Mouse (Mus musculus) right cerebral cortex, postnatal 36 days (tissue): ENCODE data around the gene Agk.

Experiments used
- DNase-seq, 2 experiments: peaks; one replicate each; pipeline ENCODE4 v3.0.0; 2022; ENCODE audit warnings: low spot score in 2 of 2, mixed read lengths in 1 of 2

Agk gene

DNA sequence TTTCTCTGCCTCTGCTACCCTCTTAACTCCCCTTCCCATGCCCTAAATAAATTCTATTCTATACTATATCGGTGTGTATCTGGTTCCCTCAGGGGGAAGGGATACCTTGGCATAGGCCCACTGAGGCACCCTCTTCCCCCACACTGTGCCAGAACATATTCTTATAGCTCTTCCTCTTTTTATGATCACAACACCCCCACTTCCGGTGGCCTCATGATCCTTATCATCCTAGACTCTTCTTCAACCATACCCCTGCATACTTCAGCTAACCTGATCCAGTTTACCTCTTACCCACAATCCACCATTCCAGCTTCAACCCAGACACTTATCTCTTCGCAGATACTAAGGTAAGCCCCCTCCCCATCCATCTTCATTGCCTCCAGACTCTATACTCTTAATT is 86.1 kb downstream of the Agk start:
- DNase-seq, result no peak

DNA sequence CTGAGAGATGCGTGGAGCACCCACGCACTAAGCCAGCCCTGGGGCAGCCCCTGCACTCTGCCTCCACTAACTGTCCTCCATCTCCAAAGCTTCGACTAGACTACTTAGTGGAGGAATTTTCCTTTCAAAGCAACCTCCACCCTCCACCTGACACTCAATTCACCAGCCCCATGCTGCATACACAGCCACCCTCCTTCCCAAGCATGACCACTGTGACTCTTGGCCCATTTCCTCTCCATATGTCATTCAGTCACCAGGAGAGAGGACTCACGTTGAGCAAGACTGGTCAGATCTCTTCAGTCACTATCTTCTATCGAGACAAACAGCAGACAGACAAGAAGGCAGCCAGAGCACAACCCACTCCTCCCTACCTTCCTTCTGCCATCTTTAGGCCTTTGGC is 88.1 kb downstream of the Agk start:
- no peak for DNase-seq

DNA sequence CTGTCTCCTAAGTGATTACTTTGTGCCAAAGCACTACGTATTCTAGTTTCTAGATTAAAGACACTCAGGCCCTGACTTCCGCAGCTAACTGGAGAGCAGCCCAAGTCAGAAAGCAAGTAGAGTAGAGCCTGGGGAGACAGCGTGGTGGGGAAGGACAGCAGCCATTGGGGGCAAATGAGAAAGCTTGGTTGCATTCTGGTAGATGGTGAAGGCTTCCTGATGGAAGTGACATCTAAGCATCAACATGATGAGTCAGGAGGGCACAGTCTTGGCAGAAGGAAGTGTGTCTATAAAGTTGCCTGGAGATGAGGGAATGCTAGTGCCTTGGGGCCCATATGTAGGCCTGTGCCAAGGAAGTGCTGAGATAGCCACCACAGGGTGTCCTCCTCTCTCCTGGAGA is 88.6 kb downstream of the Agk start:
- DNase-seq, result no peak

DNA sequence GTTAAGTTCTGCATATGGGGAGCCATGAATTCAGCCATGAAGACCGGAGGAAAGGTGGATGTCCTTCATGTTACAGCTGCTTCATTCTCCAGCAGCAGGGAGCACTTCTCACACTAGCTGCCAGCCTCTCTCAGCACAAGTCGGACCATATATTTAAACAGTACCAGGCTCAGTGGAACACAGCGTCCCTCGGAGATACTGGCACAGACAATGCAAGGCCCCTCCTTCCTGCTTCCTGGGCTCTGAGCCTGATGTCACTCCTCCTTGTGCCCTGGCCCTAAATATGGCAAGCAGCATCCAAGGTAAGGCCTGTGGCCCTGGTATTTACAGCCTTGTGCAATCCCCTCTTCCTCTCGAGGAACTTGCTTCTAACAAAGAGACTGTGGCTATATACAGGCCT is 90.8 kb downstream of the Agk start:
- no peak for DNase-seq

DNA sequence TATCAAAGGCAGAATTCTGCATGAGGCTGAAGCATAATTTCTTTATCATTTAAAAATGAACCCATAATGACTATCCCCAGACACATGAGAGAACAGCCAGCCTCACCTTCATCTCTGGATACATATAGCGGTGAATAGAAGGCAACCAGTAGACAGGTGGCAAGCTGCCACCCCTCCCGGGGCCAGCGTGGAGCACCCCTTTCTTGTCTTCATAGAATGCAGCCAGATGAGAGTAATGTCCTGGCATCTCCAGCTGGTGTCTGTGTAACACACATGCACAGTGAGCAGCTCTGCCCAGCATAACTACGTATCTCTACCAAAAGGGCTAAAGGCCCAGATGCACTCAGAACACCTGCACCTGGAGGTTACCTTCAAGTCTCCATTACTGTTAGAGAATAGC is 93.4 kb downstream of the Agk start:
- no peak for DNase-seq

DNA sequence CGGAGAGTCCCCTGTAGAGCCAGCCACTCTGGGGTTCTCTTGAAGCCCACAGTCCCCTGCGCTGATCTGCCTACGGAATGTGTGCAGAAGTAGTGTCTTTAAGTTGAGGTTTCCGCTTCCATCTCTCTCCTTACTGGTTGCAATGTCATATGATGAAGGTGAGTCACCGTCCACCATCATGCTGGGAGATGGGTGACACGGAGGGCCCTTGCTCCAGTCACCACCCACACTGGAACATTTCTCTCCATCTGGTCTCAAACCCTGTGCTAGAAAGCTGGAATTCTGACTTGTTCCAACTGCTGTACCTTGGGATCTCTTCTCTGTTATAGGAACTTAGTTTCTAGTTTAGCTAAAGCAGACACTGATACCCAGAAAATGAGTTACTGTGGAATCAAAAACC is 96.1 kb downstream of the Agk start:
- DNase-seq, result no peak

DNA sequence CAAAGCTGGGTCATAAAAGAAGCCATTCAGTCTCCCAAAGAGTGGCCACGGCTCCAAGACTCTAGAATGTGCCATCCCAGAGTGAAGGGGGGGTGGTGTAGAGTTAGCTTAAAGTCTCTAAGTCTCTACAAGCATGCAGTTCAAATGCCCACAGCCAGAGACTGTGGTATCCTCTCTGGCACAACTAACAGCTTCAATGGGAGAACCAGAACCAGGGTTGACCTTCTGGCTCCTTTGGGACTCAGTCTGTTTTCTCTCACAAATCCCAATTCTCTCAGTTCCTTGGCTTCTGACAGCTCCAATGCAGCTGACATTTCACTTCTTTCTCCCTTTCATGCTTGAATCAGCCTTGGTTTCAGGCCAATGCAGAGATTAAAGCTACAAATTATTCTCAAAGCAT is 98.0 kb downstream of the Agk start:
- no peak for DNase-seq

DNA sequence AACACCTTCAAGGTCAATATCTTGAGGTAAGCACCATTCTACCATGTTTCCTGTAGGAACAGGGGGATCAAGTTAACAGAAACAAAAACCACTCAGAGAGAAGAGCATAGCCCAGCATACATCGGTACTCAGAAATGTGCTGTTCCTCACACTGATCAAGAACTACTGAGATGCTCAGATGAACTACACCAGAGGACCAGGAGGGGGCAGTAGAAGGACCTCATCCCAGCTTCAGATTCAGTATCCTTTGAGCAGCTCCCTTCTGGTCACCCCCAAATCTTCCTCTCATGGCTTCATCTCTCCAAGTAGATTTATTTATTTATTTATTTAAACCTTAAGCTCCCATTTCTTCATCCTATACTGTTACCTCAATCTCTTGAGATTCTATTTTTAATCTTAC is 98.8 kb downstream of the Agk start:
- no peak for DNase-seq

DNA sequence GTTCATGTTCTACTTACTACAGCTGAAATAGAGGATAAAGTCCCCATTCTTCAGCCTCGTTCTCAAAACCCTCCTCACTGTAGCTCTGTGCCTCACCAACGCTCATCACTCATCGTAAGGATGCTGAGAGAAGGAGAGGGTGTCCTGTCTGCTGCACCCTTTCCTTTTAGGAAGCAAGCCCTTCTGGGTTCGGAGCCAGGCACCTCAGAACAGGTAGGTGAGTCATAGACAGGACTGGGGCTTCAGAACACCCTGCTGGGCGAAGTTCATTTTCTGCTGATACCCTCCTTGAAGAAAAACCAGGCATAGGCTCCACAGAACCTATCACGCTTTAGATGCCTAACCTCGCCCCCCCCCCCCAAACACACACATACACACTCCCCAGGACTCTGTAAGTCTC is 102.5 kb downstream of the Agk start:
- no peak for DNase-seq

DNA sequence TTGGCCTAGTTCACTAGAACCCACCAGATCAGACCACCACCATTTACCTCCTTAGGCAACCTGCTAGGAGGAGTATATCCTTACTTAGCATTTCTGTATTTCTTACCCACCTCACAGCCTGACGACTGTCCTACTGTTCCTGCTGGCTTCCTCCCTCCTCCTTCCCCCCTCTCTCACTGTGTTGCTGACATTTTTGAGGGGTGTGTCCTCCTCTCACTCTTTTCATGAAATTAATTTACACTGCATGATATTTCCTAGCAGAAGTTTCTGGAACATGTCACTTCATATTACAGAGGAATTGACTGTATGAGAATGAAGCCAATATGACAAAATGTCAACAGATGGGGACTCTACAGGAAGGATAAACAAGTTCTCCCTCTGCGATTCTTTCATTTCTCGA is 103.7 kb downstream of the Agk start:
- DNase-seq, result no peak

DNA sequence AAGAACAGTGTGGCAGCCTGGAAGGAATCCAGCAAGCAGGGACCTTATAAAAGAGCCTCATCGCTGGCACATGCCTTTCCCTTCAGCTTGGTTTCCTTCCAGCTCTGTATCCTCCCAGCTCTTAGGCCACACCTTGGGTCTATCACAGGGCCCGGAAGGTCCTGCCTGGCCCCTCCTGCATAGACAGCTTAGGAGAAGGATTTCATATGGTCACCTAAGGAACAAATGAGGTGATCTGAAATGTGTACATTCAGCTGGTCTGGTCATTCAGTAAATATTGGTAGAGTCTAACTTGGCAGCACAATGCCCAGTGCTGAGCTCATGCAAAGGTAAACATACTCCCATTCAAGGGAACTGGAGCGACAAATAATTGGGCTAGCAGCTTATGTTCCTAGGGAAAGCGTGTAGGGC is 104.6 kb downstream of the Agk start:
- DNase-seq, result no peak

DNA sequence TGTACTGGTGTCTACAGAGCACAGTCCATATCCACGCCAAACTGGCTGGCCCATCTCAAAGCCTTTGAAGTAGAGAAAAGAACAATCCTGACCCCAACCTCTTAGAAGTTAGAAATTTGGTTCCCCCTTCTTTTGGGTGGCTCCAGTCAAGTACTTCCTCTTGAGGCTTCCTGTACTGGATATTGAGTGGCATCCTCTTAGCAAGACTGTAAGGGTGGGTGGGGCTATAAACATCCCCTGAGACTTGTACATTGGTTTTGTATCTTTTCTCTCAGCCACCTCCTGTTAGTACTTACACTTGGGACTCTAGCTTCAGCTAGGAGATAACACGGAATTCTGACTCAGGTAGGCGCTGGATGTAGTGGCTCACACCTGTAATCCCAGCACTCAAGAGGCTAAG is 105.3 kb downstream of the Agk start:
- DNase-seq, result no peak

DNA sequence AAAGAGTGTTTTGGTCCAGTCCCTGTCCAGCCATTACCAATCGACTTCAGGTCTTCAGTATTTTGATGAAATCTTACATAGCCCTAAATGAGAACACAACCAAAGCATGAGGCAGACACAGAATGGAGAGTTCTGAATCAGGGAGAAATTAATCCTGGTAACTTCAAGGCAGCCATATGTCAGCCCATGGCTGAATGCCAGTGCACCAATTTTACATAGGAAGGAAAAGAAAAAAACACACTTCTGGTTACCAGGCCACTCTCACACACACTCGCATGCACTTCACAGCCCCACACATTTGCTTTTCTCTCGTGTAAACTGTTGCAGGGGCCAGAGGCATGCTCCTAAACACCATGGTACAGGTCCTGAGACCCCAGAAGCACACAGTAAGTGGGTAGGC is 105.9 kb downstream of the Agk start:
- DNase-seq, result no peak

DNA sequence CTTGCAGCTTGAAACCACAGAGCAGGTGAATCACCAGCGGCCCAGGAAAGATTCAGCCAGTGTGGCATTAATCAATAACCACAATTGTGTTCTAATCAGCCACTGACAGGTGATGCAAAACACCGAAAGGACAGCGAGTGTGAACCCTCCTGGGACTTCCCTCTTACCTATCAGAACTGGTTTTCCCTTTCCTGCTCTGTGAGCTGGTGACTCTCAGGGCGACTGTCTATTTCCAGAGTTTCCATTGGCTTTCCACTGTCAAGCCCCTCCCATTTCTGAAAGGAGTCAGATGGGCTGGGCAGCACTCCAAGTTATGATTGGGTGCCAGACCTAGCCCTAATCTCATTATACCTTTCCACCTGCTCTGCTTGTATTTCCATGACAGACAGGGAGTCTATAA is 106.4 kb downstream of the Agk start:
- DNase-seq, result no peak

DNA sequence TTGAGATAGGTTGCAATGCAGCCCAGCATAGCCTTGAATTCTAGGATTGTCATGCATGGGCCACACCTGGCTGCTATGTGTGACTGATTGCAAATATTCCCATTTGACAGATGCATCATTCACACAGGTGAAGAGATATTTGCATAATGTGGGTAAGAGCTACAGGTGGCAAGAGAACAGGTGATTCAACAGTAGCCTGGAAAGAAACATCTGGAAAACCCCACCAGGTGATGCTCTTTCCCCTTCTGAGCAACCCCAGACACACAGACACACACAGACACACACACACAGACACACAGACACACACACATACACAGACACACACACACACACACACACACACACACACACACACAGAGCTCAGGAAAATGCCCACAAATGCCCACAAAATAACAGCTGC is 106.8 kb downstream of the Agk start:
- no peak for DNase-seq

DNA sequence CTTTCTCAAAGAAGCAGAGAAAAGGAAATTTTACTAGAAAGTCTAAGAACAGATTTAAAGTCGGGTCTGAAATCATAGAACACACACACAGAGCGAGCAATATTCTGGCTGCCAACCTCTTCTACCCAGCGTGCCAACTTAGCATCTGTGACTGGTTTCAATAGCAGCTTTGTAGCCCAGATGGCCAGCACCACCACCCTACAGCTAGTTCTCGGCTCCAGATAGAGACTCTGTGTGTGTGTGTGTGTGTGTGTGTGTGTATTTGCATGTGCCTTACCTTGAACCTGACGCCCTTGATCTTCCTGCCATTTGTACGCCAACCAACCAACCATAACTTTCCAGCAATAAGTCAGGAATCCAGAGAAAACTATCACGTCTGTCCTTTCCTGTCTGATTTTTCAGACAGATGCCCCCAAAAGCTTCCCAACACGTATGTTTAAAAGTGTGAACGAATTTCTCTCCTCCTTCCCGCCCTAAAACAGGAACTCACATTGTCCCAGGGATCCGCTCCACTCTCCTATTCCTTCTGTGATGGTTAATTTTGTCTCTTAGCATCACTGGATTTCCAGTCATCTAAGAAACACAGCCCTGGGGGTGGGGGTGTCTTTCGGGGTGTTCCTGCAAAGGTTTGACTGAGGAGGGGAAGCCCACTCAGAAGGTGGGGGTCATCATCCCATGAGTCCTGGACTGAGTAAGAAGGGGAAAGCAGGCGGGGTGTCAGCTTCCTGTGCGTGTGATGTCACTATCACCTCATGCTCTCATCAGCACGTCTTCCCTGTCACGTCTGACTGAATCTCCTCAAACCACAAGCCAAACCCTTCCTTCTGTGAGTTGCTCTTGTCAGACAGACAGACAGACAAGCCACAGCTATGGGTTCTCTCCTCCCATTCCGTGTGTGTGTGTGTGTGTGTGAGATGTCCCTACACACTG is 107.6 kb downstream of the Agk start:
- peak; percentile 55 to 64 for DNase-seq

DNA sequence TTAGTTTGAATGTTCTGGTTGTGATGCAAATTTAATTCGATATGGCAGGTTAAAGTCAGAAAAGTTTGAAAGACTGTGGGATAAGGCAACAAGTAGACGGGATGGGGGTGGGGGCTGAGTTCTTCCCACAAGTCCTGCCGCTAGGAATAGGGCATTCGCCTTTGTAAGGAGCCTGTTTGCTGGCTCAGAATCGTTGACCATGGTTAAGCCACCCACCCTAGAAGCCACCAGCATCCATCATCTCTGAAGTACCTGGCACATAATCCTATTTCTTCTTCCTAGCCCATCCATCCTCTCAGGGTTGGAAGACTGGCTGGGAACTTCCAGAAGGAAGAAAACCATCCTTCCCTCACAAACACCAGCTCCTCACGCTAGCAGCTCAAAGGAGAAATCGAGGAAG is 109.7 kb downstream of the Agk start:
- no peak for DNase-seq

DNA sequence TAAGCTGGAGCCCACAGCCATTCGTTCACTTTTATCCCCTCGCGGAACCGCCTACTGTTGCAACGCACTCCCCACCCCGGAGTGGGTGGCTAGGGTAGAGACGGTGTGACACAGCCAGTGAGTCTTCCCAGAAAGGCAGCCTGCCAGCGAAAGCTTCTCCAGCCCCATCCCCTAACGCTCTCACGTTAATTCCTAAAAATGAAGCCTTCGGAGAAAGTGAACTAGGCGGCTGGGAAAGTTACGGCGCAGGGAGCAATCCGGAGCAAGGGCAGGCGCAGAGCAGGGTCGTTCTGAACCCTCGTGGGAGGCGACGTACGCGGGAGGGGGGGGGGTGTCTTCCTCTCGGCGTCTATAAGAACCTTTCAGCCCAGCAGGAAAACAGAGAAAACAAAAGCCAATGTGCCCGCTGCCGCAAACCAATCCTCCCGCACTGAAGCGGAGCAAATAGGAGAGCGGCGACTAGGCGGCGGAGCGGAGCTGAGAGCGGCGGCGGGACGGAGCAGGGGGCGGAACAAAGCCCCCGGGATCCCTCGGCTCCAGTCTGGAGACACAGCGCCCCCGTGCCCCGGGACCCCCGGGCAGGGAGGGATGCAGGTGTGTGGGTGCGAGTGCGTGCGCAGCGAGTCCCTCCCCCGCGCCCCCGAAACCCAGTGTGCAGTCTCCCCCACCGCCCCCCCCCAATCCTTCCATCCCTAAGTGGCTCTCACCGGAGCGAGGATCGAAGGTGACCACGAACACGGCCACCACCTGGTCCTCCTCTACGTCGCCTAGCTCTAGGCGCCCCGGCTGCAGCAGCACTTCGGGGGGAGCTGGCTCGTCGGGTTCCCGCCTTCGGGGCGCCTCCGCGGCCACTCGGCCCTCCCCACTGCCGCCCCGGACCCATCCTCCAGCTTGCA is 110.4 kb downstream of the Agk start:
- DNase-seq, result peak; percentile 68 to 84

DNA sequence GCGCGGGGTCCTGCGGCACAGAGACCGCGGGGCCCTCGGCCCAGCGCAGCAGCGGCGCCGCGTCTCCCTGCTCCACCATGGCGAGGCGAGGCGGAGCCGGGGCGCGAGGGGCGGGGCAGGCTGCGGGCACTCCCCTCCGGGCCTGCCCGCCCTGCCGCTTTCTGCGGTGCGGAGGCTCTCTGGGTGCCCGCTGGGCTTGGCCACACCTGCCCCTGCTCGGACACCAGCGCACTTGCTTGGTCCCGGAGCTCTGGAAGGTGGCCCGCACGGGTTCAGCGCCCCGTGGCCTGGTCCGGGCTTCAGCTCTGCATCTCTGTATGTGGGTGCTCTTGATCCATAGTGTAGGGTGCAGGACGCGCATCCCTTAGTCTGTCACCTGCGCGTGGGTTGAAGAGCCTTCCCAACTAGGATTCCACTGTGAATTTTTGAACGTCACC is 111.1 kb downstream of the Agk start, which contains the start of gene E330009J07Rik:
E330009J07Rik (minus strand) TSS at position 89 of the 437 bp plus-strand sequence.
- DNase-seq, result peak; percentile 78 to 85

DNA sequence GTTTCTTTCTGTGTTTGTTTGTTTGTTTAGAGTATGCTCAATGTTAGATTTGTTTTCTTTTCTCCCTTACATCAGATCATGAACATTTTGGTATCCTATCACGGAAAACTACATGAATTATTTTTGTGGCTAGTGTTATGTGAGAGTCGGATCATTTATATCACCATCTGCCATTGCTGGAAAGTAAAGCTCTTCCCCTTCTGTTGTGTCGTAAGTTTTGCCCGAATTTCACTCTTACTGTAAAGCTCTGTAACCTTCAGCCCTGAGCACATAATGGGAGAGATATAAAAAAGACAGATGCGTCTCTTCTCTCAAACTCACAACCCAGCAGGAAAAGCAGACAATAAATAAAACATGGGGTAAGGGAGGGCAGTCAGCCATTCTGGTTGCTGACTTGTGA is 114.0 kb downstream of the Agk start, which contains the start of gene Wee2:
Wee2 (plus strand) TSS at position 153 of the 400 bp plus-strand sequence.
- DNase-seq, result no peak

DNA sequence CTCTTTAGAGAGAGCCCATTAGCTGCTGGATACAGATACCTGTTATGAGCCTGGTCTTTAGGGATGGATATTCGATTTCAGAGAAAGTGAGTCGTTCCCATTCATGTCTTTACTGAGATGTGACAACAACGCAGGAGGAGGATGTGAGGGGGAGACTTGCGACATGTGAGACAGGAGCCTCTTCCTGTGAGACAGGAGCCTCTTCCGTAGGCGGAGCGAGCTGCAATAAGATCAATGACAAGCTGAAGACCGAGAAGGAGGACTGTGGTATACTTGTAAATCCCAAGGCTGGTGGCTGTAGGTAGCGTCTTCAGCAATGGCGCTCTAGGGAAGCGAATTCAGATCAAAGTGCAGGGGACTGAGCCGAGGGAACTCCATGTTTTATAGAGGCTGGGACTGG is 114.8 kb downstream of the Agk start:
- no peak for DNase-seq

DNA sequence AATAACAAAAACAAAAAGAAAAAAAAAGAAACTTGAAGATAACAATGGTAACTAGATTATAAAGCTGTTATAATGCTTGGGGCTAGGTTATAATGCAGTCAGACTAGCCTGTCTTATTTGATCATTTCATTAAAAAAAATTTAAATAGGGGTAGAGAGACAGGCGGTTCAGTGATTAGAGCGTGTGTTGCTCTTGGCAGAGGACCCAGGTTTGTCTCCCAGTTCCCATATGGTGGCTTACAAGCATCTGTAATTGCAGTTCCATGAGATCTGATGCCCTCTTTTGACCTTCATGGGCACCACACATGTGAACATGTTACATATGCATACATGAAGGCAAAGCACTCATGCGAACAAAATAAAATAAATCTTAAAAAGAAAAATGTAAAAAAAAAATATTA is 116.3 kb downstream of the Agk start:
- no peak for DNase-seq

DNA sequence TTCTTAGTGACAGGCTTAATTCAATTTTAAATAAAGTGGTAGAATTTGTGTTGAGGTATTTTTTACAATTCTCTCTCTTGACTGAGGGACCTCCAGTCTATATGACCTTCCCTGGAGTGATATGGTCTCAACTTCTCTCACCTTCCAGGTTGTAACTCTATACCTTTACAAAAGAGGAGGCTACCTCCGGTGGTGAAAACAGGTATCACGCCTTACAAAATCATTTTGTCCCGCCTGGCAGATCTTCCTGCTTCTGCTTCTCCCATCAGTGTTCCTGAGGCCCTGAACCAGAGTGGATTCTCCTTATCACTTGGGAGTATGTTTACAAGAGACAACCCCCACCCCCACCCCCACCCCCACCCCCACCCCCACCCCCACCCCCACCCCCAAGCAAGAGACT is 116.8 kb downstream of the Agk start:
- no peak for DNase-seq
